ENCODE assay signal across 9 mouse cellular contexts in the genomic region with DNA sequence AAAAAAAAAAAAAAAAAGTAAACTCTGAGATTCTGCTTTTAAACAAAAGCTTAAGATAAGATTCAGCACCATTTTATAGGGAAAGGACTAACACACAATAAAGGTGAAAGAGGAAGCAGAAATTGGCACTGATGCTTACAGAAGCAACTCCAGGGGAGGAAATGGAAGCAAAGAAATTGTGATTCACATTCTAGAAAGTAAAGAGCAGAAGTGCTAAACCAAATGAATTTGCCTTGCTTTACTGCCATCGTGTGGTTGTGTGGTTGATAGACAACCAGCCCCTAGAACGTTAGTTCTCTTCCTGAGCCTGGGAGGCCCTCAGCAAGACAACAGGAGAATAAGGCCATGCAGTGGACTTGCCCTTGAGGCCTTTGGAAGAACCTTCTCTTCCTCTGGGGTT. TPM values are rescaled to one million over a fixed set of nuclear protein-coding genes. Genes with fewer than 3 reads are reported as not detected.
DNase-seq lines count a peak whose midpoint lies in the region; TF ChIP-seq lines count a peak whose summit lies in the region.
"Had no signal": no experiment of that assay in that cellular context is flagged by ENCODE, and none has a peak within 500 bp of the region (broad histone marks: within the 10 kb centered on the region; RNA-seq: fewer than 3 reads in every experiment).

No protein-coding gene starts in this region.

- no peaks in the 10 kb centered on the region for H3K9me3 ChIP-seq in E14TG2a.4 (ENCODE audit: low read length)
- H3K9me3 ChIP-seq: hindbrain, embryonic 15.5 days had no signal

- H3K27me3 ChIP-seq in E14TG2a.4 (ENCODE audit: insufficient read depth, low read length) = no peaks in the 10 kb centered on the region
- H3K27me3 ChIP-seq: hindbrain, embryonic 15.5 days had no signal

- peak; percentile 18; the same call in 1 of the 2 replicates for TF ChIP-seq CTCF in E14TG2a.4 (conservative IDR thresholded peaks at IDR 0.05; ENCODE audit: low read length)

- DNase-seq in gastrocnemius, postnatal 10 days = peak; percentile 8
- DNase-seq in gastrocnemius, adult 8-10 months (ENCODE audit: low spot score in 2 of 2) = no peak
- DNase-seq in brain, adult 2 months (ENCODE audit: low read depth, low spot score) = peak; percentile 63
- peak; percentile 11 to 15 for DNase-seq in gastrocnemius, postnatal 4 days (ENCODE audit: low spot score in 2 of 2)
- DNase-seq in left cerebral cortex, adult 8-10 months (ENCODE audit: low spot score in 2 of 2) = peak; percentile 2 to 8
- DNase-seq in naive thymus-derived CD4-positive, alpha-beta T cell, adult 2 months (ENCODE audit: low read depth) = peak; percentile 1
- no peak for DNase-seq in ovary, adult 18-20 months (ENCODE audit: low spot score)

- H3K4me3 ChIP-seq in E14TG2a.4 (replicated peaks; ENCODE audit: low read length) = no peak overlapping the region
- H3K4me3 ChIP-seq: hindbrain, embryonic 15.5 days had no signal

- no peaks in the 10 kb centered on the region for H3K4me1 ChIP-seq in E14TG2a.4 (replicated peaks; ENCODE audit: low read depth, low read length)
- H3K4me1 ChIP-seq: hindbrain, embryonic 15.5 days had no signal

- H3K36me3 ChIP-seq in E14TG2a.4 (ENCODE audit: insufficient read depth, low read length) = no peaks in the 10 kb centered on the region
- H3K36me3 ChIP-seq: hindbrain, embryonic 15.5 days had no signal

RNA-seq across cellular contexts. Expression of a gene that starts 41.7 kb away (rescaled TPM):
- total RNA-seq in gastrocnemius, postnatal 10 days (2021) = 1 to 10 TPM in 1 of 2 experiments, under 1 TPM in 1; 0.78 to 1.8 TPM
- total RNA-seq in gastrocnemius, adult 8-10 months (2022) = under 1 TPM in 1 of 4 experiments, not detected in 3; 0.53 TPM
- 1 to 10 TPM; 1.4 to 3.0 TPM for total RNA-seq in gastrocnemius, postnatal 4 days (2021)
- total RNA-seq in left cerebral cortex, adult 8-10 months (2022) = under 1 TPM in 2 of 4 experiments, not detected in 2; 0.28 to 0.44 TPM

Comparison
In these comparisons a context has a peak if more than half of its experiments do, and no peak if none do; other contexts are left out.
1. DNase-seq: peak in gastrocnemius, postnatal 10 days (single experiment), brain, adult 2 months (single experiment), gastrocnemius, postnatal 4 days (2 of 2), left cerebral cortex, adult 8-10 months (2 of 2) and naive thymus-derived CD4-positive, alpha-beta T cell, adult 2 months (single experiment); none in gastrocnemius, adult 8-10 months (0 of 2) and ovary, adult 18-20 months (single experiment).